Mouse (Mus musculus) spleen, adult 2 months (tissue): Measurements from ENCODE around the gene Zdhhc19. TPM values are rescaled to one million over a fixed set of nuclear protein-coding genes. Genes with fewer than 3 reads are reported as not detected.
A peak's percentile ranks its signal among the peaks of the same experiment; 100 is the strongest.

ENCODE experiments used
- DNase-seq, 2 experiments: peaks; one replicate each; pipeline versions ENCODE4 v3.0.0 to v3.0.0-alpha.2; 2012 to 2021; ENCODE audit warnings: low spot score in 2 of 2, low read depth in 1 of 2
- H3K27ac ChIP-seq: fragments of 200-500 bp; 2 replicates; pipeline ENCODE4 v1.5.1; 2012; ENCODE audit warnings: low read length, inconsistent platforms; ENCODE audit not compliant: insufficient read depth
- H3K27me3 ChIP-seq: fragments of 200-500 bp; 2 replicates; pipeline ENCODE4 v1.6.1; 2012; ENCODE audit warnings: mild to moderate bottlenecking, moderate library complexity, low read length, inconsistent platforms; ENCODE audit not compliant: control insufficient read depth, insufficient read depth
- H3K36me3 ChIP-seq: fragments of 200-500 bp; 2 replicates; pipeline ENCODE4 v1.6.1; 2012; ENCODE audit warnings: mild to moderate bottlenecking, low read length, inconsistent platforms; ENCODE audit not compliant: control insufficient read depth, insufficient read depth
- H3K4me1 ChIP-seq: fragments of 200-500 bp; 2 replicates; pipeline ENCODE4 v1.6.1; 2011; ENCODE audit warnings: inconsistent platforms; ENCODE audit not compliant: control insufficient read depth, insufficient read depth, insufficient read length
- H3K4me3 ChIP-seq: fragments of 200-500 bp; 2 replicates; pipeline ENCODE4 v1.5.1; 2011; ENCODE audit warnings: mild to moderate bottlenecking, inconsistent platforms; ENCODE audit not compliant: insufficient read depth, insufficient read length; ENCODE audit errors: extremely low read depth
- CTCF ChIP-seq: fragments of 200-500 bp; IDR thresholded peaks from 2 replicates; pipeline ENCODE4 v1.5.1; 2011; ENCODE audit warnings: mild to moderate bottlenecking, inconsistent platforms; ENCODE audit not compliant: insufficient read depth, insufficient read length, insufficient replicate concordance; ENCODE audit errors: extremely low read depth
- POLR2A ChIP-seq: fragments of 200-500 bp; IDR thresholded peaks from 2 replicates; pipeline ENCODE4 v1.6.1; 2011; ENCODE audit warnings: low read depth, low read length, inconsistent platforms
- WGBS: fragments of 180-500 bp; shearing (Covaris S2); methylation state at CpG from one replicate; pipeline ENCODE4 v1.1.7; 2018; 5-methylcytosine and 5-hydroxymethylcytosine counted together
- polyA plus RNA-seq: library from polyadenylated mRNA; depleted of rRNA; stranded (reverse); fragments of >200 nt; gene quantifications from 2 replicates; pipeline ENCODE4 v1.2.3, GENCODE M21; 2012

Zdhhc19 gene
- polyA plus RNA-seq, 1 experiment, result not detected

DNA sequence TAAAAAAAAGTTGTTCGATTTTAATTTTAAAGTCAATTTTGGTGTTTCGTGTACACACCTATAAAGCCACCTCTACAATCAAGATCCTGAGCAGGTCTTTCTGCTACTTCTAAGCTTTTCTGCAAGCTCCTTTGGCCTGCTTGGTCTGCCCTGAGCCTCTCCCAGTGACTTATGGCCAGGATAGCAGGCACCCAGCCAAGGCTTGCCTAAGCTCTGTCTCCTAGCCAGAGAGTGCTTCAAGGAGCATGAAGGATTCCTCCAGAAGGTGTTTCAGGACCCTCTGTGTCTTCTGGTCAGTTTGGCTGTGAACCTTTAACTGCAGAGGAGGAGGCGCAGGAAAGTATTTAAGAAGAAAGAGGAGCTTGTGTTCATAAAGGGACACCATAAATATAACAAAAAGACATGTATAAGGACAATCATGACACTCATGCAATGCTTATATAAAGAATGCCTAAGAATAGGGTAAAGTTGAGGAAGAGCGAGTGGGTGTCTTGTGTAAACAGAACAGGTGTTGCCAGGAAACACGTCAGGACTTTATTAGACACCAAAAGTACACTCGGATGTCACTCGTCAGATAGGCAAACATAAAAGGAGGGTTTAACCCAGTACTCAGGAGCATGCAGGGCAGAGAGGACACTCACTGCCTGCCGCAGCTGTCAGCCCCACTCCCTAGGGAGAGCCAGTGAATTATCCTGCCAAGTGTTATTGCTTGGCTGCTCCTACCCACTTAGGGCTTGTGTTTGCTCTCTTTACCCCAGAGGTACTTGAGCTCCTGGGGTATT lies 27.6 kb downstream of the Zdhhc19 start:
- no peak for TF ChIP-seq POLR2A
- no peak for TF ChIP-seq CTCF
- peak in 1 of 2 experiments; percentile 34 for DNase-seq
- 55% methylated on average over 8 of the region's 8 CpGs for WGBS
- Histone ChIP-seq H3K27ac (peak overlapping the region; percentile 67), H3K4me3 (no peak overlapping the region), H3K4me1 (peaks cover 18% of the 10 kb centered on the region; the same call in 1 of the 2 replicates), H3K36me3 (no peaks in the 10 kb centered on the region), H3K27me3 (no peaks in the 10 kb centered on the region)

DNA sequence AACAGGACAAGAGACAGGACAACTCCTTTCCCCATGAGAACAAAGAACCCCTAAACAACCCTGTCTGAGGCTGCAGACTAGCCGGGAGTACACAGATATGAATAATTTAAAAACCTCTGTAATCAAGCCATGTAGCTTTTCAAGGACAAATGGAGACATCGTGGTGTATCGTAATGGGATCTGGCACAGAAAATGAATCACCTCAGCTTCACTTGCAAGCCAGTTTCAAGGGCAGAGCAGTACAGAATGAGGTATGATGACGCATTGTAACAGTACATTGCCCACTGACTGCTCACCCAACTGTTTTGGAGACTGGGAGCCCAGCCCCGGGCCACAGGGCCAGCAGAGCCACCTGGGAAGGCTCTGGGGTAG lies 28.2 kb downstream of the Zdhhc19 start:
- Histone ChIP-seq H3K4me3 (no peak overlapping the region), H3K27me3 (no peaks in the 10 kb centered on the region), H3K27ac (peak overlapping the region; percentile 67; the same call in 1 of the 2 replicates), H3K4me1 (peaks cover 18% of the 10 kb centered on the region; the same call in 1 of the 2 replicates), H3K36me3 (no peaks in the 10 kb centered on the region)
- WGBS, result 49% methylated on average over 5 of the region's 5 CpGs
- TF ChIP-seq POLR2A (no peak), CTCF (no peak)
- DNase-seq, result no peak

DNA sequence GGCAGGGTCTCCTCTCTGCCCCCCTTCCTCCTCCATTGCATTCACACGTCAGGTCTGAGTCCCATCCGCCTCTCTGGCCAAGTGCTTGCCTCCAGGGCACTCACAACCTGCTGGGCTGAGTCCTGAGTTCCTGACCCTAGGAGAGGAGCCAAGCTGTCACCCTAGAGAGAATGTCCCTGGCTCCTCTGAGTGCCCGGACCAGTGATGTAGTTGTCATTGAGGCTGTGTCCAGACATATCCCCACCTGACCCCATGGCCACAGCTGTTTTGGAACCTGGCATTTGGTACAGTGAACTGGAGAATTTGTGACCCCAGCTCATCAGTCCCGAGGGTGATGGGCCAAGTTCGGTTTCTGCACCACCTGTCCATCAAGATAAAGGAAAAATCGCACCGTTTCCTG lies 30.8 kb downstream of the Zdhhc19 start:
- no peak for TF ChIP-seq POLR2A
- TF ChIP-seq CTCF, result no peak
- H3K36me3 ChIP-seq, result no peaks in the 10 kb centered on the region
- no peak overlapping the region for H3K27ac ChIP-seq
- 42% methylated on average over 7 of the region's 7 CpGs for WGBS
- H3K4me3 ChIP-seq, result no peak overlapping the region
- no peak for DNase-seq
- no peaks in the 10 kb centered on the region for H3K27me3 ChIP-seq
- peaks cover 10% of the 10 kb centered on the region; the same call in 1 of the 2 replicates for H3K4me1 ChIP-seq

DNA sequence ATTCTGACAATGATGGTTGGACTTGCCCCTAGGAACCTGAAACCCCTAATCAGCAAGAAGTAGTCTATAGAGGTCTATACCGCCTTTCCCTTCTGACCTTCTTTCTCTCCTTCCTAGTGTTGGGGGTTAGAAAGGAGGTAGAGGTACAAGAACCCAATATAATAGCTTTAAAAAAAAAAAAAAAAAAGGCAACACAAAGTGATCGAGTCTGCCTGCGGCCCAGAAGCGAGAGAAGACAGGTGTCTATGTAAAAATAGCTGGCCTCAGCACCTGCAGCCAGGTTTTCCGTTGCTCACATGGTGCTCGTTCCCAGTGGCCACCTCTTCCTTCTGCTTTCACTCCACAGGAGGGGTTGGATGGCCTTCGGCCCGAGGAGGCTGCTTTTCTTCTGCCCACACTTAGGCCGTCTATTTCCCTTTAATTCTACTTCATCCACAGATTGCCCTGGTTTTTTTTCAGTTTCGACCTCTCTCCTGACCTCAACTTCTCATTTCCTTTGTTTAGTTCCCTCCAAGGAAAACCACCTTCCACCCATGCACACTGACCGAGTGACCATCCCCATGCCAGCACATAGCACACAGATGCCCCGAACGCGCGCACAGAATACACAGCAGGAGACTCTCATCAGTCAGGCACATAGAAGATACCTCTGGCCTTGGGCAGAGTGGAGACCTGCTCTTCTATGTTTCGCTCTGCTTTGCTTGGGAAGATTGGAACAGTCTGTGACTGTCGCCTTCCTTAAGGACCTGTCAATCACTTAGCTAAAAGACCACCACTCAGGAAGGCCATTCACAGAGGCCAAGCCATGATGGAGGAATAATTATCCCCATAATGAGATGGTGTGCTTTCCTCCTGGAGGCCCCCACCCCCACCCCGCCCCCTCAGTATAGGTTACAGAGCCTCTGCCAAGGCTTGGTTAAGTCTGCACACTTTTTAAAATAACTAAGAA lies 37.1 kb downstream of the Zdhhc19 start:
- TF ChIP-seq CTCF (no peak), POLR2A (no peak)
- Histone ChIP-seq H3K27me3 (no peaks in the 10 kb centered on the region), H3K36me3 (no peaks in the 10 kb centered on the region), H3K4me1 (peaks cover 3% of the 10 kb centered on the region; the same call in 1 of the 2 replicates), H3K27ac (no peak overlapping the region), H3K4me3 (no peak overlapping the region)
- WGBS, result 51% methylated on average over 18 of the region's 18 CpGs
- no peak for DNase-seq

DNA sequence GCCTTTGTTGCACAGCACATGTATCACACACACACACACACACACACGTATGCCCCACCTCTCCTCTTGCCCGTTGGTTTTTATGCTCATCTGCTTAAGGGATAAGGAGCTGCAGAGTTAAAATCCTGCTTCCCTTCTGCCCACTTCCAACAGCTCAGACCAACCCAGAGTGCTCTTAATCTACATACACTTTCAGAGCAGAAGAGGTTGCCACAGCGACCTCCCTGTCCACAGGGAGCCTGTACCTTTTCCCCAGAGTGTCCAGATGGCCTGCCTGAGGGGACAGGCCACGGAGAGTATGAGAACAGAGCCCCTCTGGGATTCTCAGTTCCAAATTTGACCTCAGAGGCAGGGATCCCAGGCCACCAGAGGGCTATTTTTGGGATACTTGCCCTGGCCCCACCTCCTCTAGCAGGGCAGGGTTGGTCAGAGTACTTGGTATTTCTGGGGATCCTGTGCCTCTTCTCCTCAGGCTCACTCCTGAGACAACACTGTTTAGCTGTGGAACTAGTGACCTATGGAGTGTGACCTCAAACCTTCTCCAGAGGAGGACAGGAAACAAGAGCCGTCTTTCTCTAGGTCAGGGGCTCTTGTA lies 39.2 kb downstream of the Zdhhc19 start:
- no peaks in the 10 kb centered on the region for H3K27me3 ChIP-seq

DNA sequence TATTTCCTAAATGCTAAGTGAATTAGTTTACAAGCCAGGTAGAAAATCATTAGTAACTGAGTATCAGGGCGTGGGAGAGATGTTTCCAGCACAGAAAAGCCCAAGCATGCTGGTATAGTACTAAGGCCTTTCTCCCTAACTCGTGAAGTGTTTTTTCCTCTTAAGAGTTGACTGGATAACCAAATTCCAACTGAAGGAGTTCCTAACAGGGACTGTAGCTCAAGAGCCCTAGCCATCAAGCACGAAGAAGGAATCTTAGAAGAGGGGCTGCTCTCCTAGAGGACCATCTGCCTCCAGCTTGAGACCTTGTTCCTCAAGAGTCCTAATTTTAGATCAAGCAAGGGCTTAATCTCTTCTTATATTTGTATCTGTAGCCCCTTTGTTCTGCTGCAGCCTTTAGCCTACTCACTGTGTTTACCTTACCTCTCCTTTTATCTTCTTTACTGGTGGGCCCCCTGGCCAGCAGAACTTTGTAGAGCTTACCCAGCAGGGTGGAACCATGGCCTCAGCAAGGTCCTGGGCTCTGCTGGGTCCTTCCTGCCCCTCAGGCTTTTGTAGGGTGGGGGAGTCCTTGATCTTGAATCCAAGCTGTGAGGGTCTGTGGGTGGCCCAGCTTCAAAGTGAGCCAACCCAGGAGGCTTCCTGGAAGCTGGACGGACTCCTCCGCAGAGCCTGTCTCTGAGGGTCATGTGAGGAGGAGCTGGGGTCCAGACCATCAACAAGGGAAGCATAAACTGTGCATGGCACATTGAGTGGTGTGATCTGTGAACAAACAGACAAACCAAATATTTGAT lies 42.0 kb downstream of the Zdhhc19 start:
- peaks cover 3% of the 10 kb centered on the region; the same call in 1 of the 2 replicates for H3K4me1 ChIP-seq

More for the DNA sequence above, 39.2 kb downstream of the Zdhhc19 start:
- DNase-seq, result no peak
- Histone ChIP-seq H3K4me1 (peaks cover 3% of the 10 kb centered on the region; the same call in 1 of the 2 replicates), H3K4me3 (no peak overlapping the region), H3K36me3 (no peaks in the 10 kb centered on the region), H3K27ac (no peak overlapping the region)
- 48% methylated on average over 5 of the region's 5 CpGs for WGBS
- no peak for TF ChIP-seq POLR2A
- TF ChIP-seq CTCF, result no peak

More for the DNA sequence above, 42.0 kb downstream of the Zdhhc19 start:
- Histone ChIP-seq H3K36me3 (no peaks in the 10 kb centered on the region), H3K4me3 (no peak overlapping the region), H3K27me3 (no peaks in the 10 kb centered on the region), H3K27ac (no peak overlapping the region)
- TF ChIP-seq CTCF, result no peak
- no peak for TF ChIP-seq POLR2A
- 89% methylated on average over 5 of the region's 5 CpGs for WGBS
- no peak for DNase-seq
